Mouse (Mus musculus): Measurements from ENCODE around the gene Kmt2e.
"Not testable (repeated sequence)": the region's sequence is repeated elsewhere in the genome, so short reads cannot be mapped to it uniquely, and the experiment has no call there.

Kmt2e gene

DNA sequence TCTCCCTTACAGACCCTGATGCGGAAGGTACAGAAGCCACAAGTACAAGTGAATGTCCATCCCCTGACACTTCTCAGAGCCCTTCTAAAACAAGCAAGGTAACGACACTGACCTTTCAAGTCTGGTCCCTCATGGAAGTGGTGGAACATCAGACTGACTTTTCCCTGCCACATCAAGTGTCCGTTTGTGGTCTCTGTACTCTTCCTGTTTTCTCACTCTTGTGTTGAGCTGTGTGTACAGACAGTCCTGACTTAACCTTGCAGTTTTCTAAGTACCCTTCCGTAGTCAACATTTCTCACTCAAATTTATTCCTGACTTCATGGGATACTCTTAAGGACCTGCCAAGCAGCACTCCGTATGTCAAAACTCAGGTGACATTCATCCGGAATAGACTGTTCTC, 66.5 kb downstream of the Kmt2e start:
- no peak for DNase-seq (ENCODE audit: low read depth, low spot score)

DNA sequence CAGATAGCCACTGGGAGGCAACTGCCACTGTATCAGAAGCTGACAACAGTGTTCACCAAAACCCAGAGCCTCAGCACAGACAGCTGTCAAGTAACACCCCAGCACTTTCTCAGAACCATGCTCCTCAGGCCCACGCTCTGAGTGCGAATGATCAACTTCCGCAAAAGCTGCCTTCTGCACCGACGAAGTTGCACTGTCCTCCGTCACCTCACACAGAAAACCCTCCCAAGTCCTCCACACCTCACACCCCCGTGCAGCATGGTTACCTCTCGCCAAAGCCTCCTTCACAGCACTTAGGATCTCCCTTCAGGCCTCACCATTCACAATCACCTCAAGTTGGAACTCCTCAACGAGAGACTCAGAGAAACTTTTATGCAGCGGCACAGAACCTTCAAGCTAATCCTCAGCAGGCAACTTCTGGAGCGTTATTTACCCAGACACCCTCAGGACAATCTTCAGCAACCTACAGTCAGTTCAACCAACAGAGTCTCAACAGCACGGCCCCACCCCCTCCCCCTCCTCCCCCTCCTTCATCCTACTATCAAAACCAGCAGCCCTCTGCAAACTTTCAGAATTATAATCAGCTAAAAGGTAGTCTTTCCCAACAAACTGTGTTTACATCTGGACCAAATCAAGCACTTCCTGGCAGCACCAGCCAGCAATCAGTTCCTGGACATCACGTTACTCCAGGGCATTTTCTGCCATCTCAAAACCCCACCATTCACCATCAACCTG, 67.5 kb downstream of the Kmt2e start:
- no peak for DNase-seq (ENCODE audit: low read depth, low spot score)

DNA sequence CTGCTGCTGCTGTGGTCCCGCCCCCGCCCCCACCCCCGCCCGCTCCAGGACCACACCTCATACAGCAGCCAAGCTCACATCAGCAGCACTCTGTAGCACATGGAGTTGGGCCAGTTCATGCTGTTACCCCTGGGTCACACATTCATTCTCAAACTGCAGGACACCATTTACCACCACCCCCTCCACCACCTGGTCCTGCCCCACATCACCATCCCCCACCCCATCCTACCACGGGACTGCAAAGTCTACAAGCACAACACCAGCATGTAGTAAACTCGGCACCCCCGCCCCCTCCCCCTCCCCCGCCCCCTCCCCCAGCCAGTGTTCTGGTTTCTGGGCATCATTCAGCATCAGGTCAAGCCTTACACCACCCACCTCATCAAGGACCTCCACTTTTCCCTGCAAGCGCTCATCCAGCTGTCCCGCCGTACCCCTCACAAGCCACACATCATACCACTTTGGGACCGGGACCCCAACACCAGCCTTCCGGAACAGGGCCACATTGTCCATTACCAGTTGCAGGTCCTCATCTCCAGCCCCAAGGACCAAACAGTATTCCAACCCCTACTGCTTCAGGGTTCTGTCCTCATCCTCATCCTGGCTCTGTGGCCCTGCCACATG, 68.2 kb downstream of the Kmt2e start:
- no peak for DNase-seq (ENCODE audit: low read depth, low spot score)

DNA sequence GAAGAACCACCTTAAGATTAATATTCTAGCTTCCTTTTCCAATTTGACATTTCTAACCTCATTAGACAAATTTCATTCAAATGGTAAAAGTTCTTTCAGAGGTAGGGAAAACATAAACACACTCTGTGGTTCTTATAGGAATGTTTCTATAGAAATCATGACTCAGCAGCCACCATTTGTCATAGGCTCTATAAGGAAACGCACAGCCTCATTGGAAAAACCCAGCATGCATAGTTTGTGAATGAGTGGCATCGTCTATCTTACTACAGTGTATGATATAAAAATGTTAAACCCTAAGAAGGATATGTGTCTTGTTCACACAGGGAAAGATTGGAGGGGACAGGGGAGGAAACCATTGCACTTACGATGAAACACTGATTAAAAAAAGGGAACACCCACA, 71.3 kb downstream of the Kmt2e start:
- DNase-seq (ENCODE audit: low read depth, low spot score) = no peak

DNA sequence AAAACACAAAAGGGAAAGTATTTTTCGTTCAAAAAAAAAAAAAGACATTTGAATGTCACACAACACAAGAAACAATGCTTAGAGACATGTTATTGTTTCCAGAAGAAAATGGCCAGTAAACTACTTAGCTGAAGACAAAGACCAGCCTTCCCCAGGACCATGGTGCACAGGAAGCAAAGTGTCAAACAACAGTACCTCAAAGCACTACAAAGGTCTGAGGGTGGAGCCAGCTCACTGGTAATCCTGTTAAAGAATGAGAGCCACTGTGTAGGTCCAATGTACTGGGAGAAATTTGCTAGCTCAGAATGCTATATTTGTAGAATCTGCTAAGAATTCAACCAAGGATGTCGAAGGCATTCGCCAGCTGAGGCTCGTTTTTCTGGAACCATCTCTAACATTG, 73.0 kb downstream of the Kmt2e start:
- DNase-seq (ENCODE audit: low read depth, low spot score) = no peak

DNA sequence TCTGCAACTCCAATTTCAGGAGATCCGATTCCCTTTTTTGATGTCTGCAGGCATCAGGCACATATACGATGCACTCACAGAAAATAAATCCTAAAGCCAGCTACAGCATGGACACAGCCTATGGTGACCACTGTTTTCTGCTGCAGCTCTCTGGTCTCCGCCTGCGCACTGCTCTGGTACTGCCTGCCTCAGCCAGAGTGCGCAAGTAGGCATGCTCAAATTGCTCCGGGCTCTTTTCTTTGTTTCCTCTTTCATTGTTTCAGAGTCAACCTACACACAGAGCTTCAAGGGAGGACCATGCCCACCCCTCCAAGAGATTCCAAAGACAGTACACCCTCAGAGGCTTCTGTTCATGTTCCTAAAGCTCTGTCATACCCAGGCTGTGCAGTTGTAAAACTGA, 74.4 kb downstream of the Kmt2e start:
- DNase-seq (ENCODE audit: low read depth, low spot score) = no peak

DNA sequence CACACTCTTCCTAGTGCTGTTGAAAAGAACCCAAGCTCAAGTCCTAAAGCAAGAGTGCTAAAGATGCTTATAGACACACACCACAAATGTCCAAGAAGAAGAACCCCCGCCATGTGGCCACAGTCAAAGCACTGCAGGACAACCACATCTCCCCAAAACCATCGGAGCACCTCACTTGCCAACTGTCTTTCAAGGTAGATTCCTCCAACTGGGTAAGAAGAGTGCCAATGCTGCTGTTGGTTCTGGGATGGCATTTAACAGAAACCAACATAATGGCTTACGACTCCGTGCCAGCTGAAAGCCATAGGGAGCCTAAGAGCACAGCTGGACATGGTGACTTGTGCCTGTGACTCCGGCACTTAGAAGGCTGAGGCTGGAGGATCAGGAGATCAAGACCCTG, 77.2 kb downstream of the Kmt2e start:
- no peak for DNase-seq (ENCODE audit: low read depth, low spot score)

DNA sequence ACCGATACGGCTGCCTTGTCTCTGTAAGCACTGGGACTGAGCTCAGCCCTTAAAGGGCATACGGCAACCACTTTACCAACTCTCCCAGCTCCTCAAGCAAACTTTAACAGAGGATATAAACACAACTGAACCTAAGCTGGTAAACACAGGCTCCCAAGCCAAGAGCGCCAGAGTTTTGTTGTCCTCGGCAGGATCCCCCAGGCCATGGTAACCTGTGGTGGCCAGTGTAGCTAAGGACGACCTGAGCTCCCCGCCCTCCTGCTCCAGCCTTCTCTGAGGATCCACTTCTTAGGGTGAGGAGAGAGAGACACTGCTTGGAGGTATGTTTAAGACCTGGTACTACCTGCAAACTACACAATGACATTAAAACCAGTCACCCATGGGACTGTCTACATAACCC, 78.3 kb downstream of the Kmt2e start:
- no peak for DNase-seq (ENCODE audit: low read depth, low spot score)

DNA sequence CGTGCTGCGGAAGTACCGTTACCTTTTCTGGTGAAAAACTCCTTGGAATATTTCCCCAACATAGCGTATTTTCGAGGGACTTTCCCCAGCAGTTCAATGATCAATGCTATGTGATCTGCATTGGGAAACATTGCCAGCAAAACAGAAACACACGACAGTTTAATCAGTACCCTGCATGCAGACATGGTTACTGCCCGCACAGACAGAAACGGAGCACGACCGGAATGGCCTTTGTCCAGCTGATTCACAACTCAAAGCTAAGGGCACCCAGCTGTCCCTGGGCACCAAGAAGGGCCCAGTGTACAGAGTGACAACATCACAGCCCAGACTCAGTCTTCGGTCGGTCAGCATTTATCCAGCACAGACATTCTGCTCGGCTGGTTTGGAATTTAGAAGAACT, 79.2 kb downstream of the Kmt2e start:
- DNase-seq (ENCODE audit: low read depth, low spot score) = no peak

DNA sequence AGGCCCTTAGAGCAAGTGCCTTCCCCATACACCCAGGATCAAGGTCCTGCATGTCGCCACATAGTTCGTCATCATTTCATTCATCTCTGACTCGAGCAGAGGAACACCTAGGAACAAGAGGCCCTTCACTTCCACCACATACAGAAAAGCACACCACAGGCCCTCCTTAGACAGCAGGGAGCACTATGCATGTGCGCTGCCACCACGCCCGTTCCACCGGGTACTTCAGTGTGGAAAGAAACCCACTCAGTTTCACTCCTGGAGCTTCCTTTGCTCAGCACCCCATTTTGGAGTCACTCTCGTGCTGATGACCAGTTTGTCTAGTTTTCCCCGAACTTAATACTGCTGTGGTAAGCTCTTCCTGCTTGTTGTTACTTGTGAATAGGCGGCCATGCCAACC, 80.8 kb downstream of the Kmt2e start:
- no peak for DNase-seq (ENCODE audit: low read depth, low spot score)

DNA sequence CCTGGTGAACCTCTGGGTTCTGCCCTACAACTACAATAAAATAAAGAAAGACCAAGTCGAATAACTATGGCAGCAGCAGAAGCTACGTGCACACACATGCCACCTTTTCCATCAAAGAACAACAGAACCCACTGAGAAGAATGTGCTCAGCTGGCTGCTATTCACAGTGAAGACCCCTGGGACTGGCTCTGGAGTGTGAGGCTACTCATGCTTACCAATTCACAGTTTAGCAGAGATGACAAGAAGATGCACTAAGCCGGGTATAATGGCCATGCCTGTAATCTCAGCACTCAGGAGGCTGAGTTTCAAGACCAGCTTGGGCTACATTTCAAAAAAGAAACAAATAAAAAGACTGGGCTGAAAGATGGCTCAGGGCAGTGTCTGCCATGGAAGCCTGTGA, 82.7 kb downstream of the Kmt2e start:
- DNase-seq (ENCODE audit: low read depth, low spot score) = no peak

DNA sequence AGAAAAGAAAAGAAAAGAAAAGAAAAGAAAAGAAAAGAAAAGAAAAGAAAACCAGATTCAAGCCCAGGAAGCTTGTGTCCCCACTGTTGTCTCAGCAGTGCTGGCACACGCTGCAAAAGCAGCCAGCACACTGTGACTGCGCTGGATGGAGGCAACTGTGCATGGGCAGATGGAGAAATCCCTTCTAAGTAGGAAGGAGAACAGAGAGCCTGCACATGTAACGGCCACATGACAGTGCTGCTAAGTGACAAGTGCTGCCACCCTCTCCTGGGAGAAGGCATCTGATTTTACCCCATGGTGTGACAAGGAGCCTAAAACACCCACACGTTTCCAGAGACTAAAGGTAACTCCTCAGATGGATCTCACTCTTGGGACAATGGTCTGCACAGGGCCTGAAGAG, 83.6 kb downstream of the Kmt2e start:
- DNase-seq (ENCODE audit: low read depth, low spot score) = no peak

DNA sequence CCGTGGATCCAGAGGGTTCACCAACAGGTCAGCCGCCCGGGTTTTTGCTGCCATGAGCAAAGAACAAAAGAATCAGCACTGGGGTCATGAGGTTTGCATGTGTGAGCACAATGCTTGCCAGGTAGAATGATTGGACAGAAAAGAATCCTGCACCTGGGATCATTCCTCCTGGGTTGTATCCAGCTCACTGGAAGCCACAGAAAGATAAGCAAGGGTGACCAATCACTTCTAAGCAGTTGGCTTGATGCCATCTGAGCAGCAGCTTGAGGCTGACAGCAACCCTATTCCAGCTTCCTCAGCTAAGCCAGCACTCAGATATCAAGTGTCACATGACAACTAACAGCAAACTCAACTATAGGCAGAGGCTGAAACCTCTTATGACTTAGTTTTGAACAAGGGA, 84.4 kb downstream of the Kmt2e start:
- DNase-seq (ENCODE audit: low read depth, low spot score) = peak; percentile 13

DNA sequence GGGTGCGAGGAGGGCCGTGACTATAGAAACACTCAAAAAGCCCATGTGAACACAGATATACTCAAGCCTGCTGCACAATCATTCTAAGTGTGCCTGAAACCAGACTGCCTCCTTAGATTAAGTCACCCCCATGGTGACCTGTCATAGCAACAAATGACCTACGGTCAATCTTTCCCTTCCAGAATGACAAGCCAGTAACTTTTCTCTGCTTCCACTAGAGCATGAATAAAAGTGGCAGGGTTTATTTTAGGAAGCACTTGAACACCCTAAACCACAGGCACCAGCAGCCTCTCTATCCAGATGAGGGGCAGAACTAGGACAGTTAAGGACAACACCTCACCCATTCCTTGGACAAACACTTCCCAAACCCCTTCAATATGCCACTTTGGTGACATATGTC, 85.4 kb downstream of the Kmt2e start:
- no peak for DNase-seq (ENCODE audit: low read depth, low spot score)

DNA sequence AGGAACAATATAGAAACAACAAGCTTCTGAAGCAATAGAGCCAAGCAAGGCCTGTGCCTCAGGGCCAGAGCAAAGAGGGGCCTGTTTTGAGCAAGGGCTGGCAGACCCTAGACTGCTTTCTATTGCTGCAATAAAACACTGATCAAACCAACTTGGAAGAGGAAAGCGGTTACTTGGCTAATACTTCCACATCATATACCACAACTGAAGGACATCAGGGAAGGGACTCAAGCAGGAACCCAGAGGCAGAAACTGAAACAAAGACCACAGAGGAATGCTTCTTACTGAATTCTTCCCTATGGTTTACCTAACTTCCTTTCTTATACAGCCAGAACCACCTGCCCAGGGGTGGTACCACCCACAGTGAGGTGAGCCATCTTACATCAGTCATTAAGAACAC, 87.4 kb downstream of the Kmt2e start:
- DNase-seq (ENCODE audit: low read depth, low spot score) = no peak

DNA sequence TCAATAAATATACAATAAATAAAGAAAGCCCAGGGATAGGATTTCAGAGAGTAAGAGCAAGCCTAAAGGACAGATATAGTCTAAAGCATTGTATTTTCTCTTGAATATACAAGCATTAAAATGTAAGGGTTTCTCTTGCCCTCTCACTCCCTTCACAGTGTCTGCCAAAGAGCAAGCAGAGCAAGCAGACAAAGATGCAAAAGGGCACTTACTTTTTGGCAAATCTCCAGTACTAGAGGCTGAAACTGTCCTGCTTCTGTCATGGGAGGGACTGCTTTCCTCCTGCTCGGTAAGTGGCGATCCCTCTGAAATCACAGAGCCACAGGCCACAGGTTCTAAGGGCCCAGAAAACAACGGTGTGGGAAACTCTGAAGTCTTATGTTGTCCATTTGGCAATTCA, 89.7 kb downstream of the Kmt2e start:
- no peak for DNase-seq (ENCODE audit: low read depth, low spot score)

DNA sequence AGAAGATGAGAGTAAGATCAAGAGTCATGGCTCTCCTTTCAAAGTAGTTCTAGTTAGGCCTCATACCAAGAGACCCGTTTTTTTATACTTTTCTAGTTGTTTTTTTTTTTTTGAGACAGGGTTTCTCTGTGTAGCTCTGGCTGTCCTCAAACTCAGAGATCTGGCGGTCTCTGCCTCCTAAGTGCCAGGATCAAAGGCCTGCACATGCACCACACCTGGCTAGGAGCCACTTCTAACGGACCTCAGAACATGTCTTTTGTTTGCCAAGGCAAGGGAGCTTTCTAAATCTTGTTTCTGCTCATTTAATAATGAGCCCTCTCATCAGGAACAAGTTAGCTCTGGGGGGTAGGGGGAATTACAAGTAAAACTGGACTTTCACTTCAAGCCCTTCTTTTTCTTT, 90.4 kb downstream of the Kmt2e start:
- no peak for DNase-seq (ENCODE audit: low read depth, low spot score)

DNA sequence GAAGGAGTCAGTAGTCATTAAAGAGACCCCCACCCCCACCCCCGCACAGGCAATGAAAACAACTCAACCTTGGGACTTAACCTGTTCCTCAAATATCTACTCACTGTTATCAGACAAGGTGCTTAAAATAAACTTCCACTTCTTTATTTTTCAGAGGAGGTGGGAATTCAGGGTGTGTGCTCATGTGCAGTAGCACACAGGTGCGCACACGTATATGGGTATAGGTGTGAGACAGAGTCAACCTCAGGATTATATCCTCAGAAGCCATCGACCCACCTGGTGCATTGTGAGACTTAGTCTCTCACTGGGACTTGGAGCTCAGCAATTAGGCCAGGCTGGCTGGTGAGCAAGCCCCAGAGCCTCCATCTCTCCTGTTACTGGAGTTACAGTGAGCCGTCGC, 96.9 kb downstream of the Kmt2e start:
- no peak for DNase-seq (ENCODE audit: low read depth, low spot score)

DNA sequence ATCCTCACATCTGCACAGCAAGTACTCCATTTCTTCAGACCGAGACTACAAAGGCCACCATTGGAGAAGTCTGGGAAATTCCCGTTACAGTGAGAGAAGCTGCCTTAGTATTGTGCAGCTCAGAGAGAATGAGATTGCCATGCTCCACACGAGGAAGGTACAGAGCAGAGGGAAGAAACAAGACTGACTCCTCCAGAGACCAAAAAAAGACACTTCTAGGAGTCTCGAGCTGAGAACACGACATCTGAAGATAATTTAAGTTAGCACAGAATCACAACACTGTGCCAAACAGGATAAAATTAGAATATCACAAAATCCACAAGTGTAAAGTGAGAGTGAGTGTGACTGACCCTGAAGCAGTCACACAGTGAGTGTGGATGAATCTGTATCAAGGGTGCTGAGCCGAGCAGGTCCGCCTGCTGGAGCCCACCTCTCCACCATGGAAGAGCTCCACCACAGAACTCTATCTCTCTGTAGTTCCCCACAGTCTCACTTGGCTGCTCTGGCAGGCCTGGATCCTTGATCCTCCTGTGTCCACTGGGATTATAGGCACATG, 97.4 kb downstream of the Kmt2e start:
- no peak for DNase-seq (ENCODE audit: low read depth, low spot score)

DNA sequence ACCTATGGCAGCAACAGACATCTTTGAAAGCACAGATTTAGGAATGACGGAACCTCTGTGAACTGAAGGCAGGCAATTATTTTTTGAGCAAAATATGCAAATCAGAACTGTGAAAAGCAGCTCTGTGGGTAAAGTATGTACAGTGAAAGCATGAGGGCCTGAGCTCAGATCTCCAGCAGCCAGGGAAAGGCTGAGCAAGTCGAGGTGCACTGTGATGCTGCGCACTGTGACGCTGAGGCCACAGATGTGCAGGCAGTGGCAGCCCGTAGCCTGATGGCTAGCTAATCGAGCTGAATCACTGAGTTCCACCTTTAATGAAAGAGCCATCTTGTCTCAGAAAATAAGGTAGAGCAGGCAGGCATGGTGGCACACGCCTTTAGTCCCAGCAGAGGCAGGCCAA, 101.5 kb downstream of the Kmt2e start:
- no peak for DNase-seq (ENCODE audit: low read depth, low spot score)

DNA sequence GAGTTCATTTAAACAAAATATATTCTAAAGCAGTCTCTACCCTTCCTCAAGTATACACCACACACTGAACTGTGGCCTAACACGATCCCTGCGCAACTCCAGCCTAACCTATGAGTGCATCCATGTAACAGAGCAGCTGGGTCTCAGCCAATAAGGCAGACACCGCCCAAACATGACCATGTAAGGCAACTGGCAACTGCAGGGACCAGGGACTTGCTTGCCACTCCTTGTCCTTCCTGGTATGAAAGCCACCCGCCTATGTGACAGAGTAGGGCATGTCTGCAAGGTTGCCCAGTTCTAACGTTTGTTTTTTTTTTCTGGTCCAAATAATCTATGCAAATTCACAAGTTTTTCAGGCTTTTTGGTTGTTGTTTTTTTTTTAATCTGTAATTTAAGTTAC, 117.4 kb downstream of the Kmt2e start:
- DNase-seq (ENCODE audit: low read depth, low spot score) = no peak

DNA sequence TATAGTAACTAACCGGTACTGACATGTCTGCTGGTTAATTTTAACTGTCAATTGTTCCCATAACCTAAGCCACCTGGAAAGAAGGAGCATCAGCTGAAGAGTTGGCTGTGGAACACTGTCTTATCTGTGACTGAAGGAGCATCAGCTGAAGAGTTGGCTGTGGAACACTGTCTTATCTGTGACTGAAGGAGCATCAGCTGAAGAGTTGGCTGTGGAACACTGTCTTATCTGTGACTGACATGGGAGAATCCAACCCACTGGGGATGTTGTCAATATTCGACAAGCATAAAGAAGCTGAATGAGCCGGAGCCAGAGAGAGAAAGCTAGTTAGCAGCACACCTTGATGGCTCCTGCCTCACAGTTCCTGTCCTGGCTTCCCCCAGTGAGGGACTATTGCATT, 119.1 kb downstream of the Kmt2e start:
- not testable (repeated sequence) for DNase-seq (ENCODE audit: low read depth, low spot score)
